Mouse (Mus musculus) skeletal muscle tissue, adult 2 months (tissue): ENCODE results near the gene Pnlip.

Source experiments
- DNase-seq: peaks from one replicate; pipeline ENCODE4 v3.0.0-alpha.2; 2012; ENCODE audit warnings: low read depth, low spot score

Gene Pnlip

DNA sequence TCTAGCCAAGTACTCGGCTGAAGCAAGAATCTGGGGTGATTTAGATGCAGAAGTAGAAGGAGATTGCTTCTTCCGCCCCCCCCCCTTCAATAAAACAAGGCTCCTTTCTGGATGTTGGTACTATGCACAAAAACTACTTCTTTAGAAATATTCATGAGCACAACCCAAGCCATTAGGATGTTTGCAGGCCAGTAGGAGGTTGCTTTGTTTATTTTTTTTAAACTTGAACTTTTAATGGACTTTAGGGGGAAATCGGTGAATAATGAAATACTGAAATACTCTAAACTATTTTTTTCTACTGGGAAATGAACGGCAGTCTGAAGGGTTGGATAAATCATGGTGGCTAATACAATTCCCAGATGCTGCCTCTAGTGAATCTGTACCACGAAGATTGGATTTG, at the start of gene Pnlip:
Gene Pnlip (plus strand): TSS at position 301 of the 400 bp plus-strand sequence.
- no peak for DNase-seq

DNA sequence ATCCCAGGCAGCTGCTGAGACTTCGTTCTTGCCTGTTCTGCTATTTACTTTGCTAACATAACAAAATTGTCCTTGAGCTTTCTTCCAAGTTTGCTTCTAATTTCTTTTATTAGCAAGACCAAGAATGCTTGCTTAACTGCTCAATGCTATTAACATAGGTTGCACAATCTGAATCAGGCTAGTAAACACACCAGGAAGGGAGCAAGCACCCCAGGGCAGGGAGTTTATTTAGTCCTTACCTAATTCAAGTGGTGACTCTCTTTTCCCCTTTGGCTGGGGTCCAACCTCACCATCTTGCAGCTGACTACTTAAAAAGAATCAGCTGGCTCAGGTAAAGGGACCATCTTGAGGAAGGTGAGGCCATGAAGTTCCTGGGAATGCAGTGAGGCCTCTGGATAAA, 42.6 kb upstream of the Pnlip start:
- no peak for DNase-seq

DNA sequence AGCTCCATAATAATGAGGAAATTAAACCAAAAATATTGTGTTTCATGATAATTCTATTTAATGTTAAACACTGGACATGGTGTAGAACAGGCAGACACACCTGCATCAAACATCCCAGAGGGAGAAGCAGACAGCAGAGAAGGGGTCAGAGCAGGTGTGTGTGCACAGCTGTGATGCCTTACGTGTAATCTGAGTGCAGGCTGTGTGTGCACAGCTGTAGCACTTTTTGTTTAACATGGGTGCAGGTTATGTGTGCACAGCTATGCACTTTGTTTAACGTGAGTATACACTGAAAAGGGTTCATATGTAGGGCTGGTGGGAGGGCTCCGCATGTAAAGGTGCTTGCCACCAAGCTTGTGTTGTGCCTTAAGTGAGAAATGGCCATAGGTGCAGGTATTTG, 39.6 kb upstream of the Pnlip start:
- no peak for DNase-seq

DNA sequence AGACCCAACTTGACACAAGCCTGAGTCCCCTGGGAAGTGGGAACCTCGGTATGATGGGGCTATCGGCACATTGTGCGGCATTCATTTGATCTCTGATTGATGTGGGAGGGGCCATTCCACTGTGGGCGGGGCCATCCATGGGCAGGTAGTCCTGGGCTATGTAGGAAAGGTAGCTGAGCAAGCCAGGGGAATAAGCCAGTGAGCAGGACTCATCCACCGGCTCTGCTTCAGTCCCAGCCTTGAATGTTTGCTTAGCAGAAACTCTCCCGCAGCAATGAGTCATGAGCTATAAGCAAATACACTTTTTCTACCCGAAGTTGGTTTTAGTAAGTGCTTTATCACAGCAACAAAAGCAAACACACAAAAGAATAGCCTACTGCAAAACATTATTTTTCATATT, 35.7 kb upstream of the Pnlip start:
- no peak for DNase-seq

DNA sequence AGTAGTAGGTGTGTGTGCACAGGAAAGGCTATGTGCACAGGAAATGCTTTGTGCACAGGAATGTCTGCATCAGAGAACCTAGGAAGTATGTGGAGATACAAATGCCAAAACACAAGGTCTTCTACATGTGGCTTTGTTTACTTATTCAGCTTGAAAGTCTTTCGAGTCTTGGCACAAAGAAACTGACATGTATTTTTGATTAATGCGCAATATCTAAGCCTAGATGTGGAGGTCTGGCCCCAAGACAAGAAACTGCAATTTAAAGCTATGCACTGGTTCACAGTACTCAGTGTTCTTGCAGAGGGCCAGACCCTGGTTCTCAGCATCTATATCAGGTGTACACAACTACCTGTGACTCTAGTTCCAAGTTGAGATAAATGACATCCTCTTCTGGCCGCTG, 31.6 kb upstream of the Pnlip start:
- DNase-seq, result no peak

DNA sequence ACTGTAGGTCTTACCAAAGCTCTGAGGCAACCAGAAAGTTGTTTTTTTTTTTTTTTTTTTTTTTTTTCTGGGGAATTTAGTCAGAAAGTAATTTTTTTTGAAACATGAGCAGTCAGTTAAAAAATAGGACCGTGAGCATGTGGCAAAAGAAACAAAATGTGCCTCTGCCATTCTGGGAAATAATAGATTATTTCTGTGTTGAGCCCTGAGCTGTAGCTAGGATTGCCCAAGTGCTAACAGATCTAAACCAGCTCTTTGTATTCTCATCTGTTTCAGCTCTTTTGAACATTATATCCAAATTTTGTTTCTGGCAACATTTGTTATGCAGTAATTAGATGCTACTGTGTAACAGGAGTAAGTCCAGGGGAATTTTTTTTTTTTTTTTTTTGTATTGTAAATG, 30.7 kb upstream of the Pnlip start:
- DNase-seq, result no peak

DNA sequence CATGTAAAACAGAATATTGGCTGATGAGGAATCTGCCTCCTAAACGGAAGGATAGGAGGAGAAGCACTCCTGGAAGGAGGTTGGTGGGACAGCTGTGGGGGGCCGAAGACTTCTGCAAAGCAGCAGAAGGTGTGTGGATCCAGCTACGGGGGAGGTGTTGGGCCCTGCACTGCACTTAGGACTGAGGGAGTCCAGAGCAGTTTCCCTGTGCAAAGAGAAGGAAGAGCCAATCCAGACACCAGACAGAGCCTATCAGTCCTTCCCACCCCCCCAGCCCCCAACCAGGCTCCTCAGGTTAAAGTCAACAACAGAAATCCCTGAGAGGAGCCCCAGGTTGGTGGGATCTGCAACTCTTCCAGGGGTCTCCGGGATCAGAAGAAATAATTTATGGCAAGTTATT, 27.5 kb upstream of the Pnlip start:
- DNase-seq, result no peak

DNA sequence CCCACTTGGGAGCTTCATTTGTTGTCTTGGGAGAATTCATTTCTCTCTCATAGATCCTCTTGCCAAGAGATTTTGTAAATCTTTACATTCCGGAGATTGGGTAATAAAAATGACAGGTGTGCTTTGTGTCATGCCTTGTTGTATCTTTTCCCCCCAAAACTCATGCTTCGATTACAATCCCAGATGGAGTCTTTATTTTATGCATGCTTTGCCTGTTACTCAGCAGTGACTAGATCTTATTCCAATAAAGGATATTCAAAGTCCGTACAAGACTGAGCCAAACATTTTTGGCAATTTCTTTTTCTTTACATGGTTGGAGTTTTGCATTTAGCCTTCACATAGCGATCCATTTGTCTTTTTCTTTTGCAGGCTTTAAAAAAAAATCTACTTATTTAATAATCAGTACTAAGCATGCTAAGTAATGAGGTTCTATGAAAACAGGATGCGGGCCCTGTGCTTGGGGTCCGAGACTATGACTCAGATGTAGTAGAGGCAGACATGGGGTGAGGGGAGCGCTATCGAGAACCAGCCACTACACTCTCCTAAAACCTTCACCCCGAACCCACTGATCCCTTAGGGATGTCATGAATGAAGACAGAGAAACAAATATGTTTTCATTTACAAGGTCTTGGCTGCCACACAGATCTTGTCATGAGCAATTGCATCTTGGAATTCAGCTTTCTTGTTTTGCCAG, 26.9 kb upstream of the Pnlip start:
- no peak for DNase-seq

DNA sequence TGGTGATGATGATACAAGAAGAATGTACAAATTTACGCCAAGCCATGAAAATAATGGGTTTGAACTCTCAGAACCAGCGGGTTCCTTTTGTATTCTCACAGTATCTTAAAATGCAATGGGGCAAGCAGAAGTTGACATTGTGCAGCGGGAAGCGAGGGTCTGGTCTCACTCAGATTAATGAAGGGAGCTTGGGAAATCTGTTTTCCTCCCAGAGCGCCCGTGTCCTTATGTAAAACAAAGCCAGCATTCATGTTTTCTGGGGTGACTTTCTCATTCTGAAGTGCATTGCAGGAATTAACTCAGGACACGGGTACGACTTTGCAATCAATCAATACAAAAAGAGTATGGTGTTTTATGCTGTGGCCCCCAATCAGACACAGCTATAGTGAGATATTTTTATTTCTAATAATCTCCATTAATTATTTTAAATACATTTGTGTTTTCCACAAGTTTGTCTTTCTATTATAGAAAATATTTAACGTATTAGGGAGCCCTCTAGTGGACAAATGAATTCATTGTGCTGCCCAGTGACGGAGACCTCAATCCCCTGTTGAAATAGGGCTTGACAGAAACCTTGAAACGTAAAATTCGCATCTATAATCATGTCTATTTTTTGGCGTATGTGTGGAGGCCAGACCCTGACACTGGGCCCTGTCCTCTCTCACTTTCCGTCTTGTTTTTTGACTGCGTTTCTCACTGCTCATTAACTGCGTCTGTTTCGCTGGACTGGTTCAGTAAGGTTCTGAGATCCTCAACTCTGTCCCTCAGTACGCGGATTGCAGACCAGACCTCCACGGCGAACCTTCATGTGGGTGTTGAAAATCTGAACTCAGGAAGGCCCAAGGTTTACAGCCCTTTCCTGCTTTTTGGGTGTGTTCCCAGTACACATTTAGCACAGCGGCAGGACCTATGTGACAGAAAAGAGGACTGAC, 24.6 kb upstream of the Pnlip start:
- no peak for DNase-seq

DNA sequence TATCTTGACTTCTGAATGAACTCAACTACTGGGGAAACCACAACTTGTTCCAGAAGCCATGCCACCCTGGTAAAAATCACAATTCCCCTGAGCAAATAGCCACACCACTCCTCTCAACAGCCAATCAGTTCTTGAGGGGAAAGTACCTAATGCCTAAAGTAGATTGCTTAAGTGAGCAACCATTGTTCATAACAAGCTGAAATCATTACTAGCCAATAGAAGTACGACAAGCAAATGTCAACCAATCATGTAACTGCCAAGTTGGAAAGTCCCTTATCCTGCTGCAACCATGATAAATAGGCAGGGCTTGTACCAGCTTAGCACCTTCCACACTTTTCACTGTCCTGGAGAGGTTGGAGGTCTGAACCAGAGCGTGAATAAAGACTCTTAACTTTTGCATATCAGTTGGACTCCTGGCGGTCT, 22.9 kb upstream of the Pnlip start:
- no peak for DNase-seq

DNA sequence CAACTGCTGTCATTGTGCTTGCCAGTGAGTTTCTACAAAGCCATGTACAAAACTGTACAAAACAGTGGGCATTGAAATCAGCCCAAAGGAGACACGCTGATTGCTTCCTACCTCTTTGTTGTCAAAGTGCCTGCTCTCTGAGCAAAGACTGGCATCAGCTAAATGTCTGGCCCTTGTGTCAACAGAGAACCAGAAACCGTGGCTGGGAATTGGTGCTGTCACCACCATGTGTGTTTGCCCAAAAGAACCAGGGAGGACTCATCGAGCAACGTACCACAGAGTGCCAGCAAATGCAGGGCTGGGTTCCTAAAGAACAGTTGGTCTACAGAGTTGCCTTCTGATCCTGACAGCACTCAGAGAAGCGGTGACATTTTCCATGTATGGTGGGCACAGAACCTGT, 2.3 kb upstream of the Pnlip start:
- no peak for DNase-seq

DNA sequence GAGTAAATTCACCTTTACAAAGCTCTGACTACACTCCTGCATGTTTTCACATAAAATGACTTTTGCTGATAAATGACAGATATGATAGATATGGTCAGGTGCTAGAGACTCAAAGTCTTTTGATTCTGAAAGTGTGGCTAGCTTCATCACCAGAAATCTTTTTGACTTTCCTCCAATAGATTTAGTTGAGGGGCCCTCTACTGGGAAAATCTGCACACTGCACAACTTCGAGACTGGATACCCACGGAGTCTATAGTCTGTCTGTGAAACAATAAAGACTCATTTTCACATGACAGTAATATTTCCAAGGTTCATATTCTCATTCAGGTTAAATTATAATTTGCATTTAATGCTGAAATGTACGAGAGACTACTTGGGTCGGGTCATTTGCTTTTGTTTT, 9.8 kb downstream of the Pnlip start:
- DNase-seq, result no peak

DNA sequence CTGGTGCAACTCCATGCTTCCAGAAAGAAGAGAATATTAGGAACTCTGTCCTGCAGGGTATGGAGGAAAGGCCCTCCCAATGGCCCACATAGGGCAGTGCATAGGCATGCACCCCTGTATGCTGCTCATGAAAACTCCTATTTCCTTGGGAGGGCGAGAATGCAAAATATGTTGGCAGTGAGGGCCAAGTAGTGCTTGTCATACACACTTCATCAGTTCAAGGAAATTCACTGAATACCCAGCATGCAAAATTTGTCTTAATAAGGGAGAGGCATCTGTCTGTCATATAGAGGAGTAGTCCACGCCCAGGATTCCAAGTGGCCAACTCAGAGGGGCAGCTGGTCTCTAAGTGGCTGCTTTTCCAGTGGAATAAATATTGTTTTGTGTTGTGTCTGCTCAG, 11.0 kb downstream of the Pnlip start:
- no peak for DNase-seq

DNA sequence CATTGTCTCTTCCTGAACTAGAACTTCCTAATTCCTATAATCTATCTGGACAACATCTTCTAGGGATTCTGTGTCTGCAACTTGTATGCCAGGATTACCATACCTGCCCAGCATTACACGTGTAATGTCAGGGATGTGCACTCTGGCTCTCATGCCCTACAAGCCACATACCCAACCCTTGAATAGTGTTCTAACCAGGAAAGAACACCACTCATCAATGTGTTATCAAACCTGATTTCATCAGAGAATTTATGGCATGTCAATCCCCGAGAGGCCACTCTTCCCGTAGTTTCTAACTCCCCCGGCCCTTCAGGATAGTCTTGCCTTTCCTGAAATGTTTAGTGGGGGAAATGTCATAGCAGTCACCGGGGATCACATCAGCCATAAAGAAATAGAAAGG, 12.6 kb downstream of the Pnlip start:
- DNase-seq, result no peak

DNA sequence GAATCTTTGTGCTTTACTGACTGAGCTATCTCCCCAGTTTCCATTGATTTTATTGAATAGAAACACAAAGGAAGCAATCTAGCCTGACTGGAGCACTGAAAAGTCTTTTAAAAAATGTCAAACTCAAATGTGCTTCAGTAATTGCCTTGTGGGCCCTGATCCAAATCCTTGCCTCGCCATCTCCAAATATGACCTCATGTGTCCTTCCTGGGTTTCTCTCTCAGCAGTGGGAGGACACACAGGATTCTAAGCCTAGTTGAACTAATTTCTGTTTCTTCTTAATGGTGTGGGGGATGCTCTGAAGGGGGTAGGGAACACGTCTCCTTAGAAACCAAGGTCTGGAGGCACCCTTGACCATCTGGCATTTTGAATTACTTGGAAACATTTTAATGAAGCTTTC, 22.3 kb downstream of the Pnlip start:
- no peak for DNase-seq

DNA sequence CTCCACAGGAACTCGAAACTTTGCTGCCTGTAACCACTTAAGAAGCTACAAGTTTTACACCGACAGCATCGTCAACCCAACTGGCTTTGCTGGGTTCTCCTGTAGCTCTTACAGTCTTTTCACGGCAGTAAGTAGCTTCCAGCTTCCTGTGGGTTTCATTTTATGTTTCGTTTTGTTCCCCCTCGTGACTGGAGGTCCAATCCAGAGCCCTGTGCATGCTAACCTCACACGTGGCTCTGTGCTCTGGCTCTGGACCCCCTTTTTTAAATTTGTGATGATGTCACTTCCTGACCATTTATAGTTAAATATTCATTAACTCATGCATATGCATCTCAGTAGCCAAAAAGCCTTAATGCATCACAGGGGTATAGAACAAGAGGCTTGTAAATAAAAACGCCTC, 24.8 kb downstream of the Pnlip start:
- no peak for DNase-seq

DNA sequence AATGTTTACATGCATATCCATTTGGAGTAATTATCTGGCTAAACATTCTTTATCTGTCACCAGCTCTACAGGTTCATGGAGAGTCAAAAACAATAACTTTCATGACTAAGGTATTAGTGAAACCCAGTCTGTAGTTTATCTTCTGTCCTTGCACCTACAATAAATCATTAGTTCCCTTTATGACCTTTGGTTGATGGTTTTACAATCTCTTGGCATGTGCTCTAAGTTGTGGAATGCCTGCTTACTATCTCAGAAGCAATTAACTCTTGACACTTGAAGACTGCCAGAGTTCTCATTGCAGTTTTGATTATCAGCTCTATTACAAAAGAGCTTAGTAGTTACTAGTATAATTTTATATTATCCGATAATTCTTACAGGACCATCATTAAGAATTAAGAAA, 36.6 kb downstream of the Pnlip start:
- no peak for DNase-seq

DNA sequence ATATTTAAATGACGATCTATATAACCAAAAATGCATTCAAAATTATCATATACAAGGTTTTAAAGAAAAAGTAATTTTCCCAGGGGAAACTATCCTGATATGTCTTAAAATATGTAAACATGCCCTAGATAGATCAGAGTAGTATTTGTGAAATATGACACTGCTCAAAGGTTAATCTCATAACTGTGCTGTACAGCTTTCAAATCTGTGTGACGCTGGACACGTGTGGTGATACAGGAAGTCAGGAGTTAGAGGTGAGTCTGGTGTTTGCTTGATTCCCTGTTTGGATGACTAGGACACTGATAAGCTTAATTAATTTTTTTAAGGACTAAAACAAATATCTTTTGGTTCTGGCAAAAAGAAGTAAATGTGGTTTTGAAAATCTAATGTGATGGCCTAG, 43.0 kb downstream of the Pnlip start:
- DNase-seq, result no peak

DNA sequence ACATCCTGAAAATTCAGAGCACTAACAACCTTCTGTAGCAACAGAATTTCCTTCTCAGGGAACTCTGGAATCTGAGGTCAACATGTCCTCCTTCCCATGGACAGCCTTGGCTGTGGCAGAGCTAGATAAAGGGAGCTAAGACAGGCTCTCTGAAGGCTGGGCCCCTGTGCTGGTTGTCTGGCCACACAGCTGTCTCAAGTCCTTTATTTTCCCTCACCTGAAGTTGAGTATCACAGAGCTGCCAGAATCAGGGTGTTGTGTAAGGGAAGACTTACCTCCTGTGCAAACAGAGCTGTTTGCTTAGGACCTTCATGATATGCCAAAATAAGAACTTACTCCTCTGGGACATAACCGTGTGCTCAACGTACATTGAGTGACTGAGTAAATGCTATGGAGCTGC, 43.9 kb downstream of the Pnlip start:
- no peak for DNase-seq

DNA sequence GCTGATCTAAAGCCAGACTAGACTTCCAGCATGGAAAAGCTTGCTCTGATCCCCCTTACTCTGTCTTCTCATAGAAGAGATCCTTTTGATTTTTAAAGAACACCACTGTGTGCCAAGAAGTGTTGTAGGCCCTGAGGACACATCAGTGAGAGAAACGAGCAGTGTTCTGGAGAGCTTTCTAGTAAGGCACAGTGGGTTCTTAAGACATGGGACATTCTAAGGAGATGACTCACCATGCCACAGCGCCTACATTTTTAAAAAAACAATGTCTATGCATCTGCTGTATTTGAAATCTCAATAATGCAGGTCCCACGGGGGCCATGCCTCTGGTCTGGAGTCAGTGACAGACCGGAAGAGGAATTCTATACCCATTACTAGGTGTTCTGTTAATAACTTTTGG, 52.3 kb downstream of the Pnlip start:
- DNase-seq, result no peak

DNA sequence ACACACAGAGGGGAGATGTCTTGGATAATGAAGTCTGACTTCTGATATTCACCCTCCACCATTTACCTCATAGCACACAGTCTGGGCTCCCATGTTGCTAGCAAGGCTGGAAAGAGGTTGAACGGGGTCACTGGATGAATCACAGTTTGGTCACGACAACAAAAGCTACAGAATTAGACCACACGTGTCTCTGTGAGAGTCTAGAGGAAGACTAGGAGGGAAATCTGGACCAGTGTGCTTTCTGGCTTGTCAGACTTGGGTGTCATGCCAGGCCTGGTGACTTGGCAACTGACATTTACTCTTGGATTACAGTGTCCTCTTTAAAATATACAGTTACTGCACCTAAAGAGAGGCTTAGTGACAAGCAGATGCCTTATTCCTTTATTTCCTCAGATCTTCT, 56.3 kb downstream of the Pnlip start:
- no peak for DNase-seq

DNA sequence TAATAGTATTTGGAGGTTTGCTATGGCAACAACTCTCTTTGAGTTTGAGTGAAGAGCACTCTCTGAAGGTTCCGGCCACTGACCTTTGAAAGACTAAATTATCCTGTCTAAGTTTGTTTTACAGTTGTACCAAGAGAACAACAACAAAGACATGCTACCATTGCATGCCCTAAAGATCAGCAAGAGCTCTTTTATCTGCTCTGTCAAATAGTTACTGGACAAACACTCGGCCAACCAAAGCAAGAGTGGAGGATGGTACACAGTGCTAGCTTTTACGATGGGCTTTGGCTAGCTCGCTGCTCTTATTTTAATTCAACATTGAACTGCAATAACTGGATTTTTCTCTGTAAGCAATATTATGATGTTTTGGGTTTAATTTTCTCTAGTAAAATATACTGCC, 65.6 kb downstream of the Pnlip start:
- DNase-seq, result no peak

DNA sequence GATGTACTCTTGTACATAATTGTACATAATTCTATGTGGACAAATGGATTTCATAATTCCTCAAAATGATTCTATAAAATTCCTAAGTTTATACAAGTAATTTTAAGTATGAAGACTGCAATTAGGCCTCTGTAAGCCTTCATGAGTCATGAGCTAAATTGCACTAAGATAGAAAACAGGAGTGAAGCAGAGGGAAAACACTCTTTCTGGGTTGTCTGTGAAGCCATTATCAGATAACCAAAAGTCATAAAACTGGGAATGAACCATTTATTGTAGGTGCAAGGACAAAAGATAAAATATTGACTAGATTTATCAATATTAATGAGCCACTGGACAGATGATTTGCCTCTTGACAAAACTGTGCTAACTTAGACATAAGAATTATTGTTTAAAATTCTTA, 68.1 kb downstream of the Pnlip start:
- no peak for DNase-seq
